Mouse (Mus musculus) stomach, postnatal 0 days (tissue): ENCODE results near the gene Eif3a.

Experiments
- CTCF ChIP-seq: IDR thresholded peaks from 2 replicates; pipeline ENCODE4 v1.5.1; 2016; ENCODE audit warnings: antibody characterized with exemption, low read depth, mild to moderate bottlenecking, moderate library complexity
- EP300 ChIP-seq: optimal IDR thresholded peaks from 2 replicates; pipeline ENCODE3; 2016; ENCODE audit warnings: antibody characterized with exemption

DNA sequence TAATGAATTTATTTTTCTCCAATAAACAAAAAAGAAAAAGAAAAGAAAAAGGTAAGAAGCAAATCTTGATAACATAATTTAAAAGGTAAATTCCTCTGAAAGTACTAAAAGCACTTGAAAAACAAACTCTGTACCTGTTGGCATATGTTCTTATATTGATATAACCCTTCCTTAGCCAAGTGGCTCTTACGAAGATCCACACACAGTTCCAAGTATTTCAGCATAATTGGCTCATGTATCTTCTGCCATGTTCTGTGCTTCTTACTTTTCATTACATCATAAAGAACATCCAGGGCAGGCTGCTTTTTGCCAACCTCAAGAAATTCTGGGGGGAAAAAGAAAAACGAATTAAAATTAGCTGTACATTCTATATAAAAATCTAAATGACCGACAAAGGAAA lies 8.4 kb downstream of the Eif3a start:
- TF ChIP-seq CTCF (no peak), EP300 (no peak)
